Mouse (Mus musculus) c-Kit-positive CD71-negative TER-119-negative erythroid progenitor cells, embryonic 14.5 days (primary cell): Measurements from ENCODE around the gene Adgrg5.

Experiments used
- DNase-seq: peaks from one replicate; pipeline ENCODE4 v3.0.0-alpha.2; 2013; ENCODE audit warnings: low read depth

Adgrg5 gene

DNA sequence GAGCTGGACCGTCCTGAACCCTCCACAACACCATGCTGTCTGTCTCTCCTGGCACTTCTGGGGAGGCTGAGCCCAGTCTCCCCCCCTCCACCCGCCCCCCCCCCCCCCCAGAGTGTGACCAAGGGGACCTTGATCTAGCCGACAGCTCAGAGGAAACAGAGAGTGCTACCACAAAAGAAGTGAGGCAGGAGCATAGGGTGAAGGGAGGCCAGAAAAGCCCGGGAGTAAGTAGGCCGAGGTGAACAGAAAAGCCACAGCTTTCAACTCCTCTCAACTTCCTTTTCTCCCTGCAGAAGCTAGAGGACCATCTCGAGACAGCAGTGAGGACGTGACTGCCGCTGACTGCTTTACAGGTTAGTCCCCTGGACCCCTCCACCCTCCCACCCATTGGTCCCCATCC lies at the start of gene Adgrg5:
Gene Adgrg5 (plus strand): TSS at position 290 of the 400 bp plus-strand sequence.
- no peak for DNase-seq

DNA sequence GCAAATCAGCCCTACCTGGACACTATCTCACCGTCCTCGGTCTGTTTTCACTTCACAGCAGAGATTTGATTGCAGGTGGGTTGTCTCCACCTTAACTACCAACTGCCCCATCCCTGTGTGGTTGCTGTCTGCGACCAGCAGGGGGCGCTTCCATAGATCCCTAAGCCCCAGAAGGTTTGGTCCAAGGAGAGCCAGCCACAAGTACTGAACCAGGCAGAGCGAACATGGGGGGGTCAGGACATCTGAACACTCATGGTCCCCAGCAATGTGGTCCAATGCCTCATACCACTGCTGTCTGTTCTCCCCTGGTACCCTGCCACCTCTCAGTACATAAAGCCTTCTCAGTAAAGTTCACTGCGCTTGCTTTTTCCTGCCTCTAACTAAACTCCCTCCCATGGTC lies 49.1 kb upstream of the Adgrg5 start:
- DNase-seq, result peak; percentile 70

DNA sequence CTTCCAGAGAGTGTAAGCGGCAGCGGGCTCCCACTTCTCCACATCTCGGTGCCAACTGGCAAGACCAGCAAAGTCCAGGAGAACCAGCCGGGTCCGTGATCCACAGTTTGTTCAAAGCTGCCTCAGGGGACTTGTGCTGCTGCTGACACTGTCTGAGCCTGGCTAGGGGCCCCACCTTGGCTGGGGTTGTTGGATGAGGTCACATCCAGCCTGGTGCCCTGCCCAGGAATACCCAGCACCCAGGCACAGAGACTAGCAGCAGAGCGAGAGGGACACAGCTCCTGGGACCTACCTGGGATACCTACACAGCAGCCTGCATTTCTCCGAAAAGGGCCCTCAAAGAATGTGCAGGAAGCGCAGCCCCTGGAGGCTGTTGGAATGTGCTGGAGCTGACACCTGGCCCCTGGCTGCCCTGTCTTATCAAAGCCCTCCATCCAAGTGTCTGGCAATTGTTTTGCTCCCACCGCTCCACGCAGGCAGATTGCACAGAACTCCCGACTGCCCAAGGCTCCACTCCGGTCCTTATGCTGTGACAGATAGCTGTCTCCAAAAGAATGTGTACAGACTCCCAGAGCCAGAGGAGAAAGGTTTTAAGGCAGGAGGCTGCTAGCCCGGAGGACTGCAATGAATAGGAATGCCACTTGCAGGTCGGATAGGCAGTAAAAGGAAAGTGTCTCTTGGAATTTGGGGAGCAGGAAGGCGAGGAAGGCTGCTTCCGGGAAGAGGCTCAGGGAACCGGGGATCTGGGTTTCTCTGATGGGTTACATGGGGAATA lies 48.2 kb upstream of the Adgrg5 start:
- DNase-seq, result no peak

DNA sequence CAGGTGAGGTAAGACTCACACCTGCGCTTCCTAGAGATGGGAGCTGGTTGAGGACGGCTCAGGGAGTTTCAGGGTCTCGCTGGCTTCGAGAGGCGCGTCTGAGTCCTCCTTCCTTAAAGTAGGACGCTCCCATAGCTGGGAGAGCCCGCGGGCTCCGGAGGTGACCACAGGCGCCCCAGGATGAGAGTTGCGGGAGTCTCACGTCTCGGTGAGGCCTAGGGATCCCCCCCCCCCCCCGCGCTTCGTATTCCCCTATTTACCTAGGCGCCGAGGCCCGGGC lies 47.7 kb upstream of the Adgrg5 start:
- DNase-seq, result no peak

DNA sequence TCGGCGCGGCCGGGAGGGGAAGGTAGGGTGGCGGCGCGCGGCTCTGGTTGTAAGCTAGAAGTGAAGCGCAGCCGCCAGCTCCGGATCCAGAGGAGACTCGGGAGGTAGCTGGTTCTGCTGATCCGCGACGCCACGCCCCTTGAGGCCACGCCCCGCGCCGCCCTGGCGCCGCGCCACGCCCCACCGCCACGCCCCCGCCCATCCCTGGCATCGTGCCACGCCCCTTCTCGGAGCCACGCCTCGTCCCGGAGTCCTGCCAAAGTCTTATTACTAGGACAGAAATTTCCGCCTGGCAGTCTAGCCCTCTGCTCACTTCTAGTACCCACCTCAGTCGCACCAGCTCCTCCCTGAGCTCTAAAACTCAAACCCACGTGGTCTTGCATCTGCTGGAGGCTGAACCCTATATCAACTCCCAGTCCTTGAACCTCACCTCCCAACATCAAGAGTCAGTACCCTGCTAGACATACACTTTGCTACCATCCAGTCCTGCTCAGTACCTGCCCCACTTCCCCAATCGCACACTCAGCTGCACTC lies 47.2 kb upstream of the Adgrg5 start, which contains the start of gene Dok4:
Gene Dok4 (minus strand): TSS at position 134 of the 534 bp plus-strand sequence.
- peak; percentile 65 for DNase-seq

DNA sequence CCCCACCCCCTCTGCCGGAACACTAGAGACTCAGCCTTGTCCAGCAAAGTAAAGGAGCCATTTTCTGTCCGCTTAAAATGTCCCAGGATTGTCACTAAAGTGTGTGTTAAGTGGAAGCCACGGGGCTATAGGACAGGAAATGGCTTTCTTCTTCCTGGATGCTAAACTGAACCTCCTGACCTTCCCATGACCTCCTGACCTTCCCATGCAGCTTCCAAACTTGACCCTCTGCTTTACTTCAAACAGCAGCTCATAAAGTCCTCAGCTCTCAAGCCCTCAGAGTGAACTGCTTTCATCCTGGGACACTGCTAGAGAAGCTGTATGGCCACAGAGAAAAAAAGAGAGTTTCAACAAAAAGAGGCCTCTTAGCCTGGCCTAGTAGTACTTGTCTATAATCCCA lies 46.7 kb upstream of the Adgrg5 start:
- DNase-seq, result no peak

DNA sequence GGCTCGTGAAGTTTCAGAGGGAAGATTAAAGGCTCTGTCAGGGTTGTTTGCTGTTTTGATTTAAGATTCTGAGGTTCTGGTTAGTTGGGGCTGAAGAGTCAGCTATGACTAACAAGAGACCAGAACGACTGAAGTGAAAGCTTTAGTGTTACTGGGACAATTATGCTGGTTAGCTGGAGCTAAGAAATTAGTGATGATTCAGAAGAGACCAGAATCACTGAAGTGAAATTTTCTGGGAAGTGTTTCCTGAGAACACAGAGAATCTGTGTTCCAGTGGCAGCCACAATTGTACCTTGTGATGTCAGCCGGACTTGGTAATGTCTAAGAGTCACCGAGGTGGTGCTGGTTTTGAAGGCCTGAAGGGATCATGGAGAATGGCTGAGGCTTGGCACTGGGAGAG lies 42.8 kb upstream of the Adgrg5 start:
- DNase-seq, result no peak

DNA sequence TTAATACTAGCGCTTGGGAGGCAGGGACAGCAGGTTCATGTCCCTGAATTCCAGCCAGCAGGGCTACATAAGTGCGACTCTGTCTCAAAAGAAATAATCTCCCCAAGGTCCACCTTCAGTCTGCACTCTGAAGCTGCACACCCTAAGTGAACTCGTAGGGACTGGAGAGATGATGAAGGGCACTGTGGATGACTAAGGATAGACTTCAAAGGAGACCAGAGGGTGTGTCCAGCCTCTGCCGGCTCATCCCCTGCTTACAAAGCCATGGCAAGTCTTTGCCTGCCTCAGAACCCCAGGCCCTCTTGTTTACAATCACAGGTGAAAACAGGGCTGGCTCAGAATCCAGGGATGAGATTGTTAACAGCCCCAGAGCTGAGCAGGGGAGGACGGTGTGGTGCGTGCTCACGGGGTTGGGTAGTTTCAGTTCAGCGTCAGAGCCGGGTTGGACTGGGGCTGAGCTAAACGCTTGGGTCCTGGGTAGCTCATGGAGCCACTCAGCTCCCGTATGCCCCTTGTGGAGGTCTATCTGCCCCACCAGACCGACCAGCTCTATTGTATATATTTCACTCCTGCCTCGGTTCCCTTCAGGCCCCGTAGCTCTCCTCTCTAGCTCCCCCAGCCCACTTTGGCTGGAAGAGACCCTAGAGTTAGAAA lies 35.0 kb upstream of the Adgrg5 start:
- DNase-seq, result no peak

DNA sequence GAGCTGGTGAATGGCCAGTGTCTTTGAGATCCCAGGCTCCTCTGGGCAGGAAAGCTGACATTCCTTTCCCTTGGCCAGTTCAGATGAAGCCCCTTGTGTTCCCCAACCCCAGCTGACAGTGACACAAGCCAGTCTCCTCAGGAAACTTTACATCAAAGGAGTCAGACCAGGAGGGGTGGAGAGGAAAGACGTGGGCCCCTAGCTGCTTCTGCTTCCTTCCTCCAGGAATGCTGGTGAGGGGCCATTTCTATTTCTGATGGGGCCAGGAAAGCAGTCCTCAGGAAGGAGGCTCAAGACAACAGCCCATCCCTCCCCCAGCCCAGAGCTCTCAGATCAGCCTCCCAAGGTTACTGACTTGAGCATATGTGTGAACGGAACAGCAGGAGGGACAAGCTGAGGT lies 30.6 kb upstream of the Adgrg5 start:
- DNase-seq, result no peak

DNA sequence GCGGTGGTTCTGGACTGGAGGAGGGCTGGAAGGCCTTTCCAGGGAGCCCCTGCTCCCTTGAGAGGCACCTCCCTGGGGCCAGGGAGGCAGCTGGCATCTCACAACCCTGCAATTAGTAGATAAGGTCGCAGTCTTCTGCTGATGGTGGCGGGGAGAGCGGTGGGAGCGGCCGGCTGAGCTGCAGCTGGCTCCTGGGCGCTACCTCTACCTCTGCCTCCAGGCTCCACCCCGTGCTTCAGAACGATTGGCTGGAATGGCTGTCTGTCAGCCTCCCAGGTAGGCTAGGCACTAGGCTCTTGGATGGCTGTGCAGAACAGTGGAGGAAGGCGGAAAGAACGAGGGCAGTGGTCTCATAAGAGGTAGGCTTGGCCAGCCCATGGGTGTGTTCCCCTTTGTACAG lies 24.2 kb upstream of the Adgrg5 start:
- DNase-seq, result no peak

DNA sequence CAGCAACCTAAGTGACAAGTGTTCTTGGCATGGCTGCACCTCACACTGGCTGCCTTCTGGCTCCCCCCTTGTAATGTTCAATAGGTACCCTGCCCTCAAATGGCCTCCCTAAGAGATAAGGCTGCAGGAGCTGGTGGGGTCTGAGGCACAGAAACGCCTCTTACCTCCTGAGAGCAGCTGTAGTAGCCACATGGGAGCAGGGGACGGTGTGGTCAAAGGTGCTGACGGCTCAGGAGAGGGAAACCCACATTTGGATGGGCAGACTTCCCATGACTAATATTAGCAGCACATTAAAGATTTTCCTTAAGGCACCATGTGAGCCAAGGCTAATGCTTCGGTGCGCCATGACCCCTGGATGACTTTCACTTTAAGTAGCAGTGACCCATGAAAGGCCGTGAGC lies 22.9 kb upstream of the Adgrg5 start:
- DNase-seq, result no peak

DNA sequence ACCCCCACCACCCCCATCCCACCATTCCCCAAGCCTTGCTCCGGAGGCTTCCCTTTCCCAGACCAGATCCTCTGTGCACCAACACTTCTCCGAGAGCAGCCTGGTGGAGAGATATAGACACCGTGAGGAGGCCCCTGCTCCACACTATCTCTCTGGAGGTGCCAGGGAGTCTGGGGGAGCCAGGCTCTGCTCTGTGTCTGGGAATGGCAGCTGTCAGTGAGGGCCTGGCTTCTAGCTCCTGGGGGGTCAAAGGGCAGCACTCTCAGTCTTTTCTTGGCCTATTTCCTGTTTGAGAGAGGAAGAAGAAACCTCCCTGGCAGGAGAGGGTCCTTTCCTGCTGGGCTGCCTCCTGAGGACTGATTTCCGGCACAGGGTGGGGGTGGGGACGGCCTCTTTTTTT lies 22.5 kb upstream of the Adgrg5 start:
- DNase-seq, result no peak

DNA sequence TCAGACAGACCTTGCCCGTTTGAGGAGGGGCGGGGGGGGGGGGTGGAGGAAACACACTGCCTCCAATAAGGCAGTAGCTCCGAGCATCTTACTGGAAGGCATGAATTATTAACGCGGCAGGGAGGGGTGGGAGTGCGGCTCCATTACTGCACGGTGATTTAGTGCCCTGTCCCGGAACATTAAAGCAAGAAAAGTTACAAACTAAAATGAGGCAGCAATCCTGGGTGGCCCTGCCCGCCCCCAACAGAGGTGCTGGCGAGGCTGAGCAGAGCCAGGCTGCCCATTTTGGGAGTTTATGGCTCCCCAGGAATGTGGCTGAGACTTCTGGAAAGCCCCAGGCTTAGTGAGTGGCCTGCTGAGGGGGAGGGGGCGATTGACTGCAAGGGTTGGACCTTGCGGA lies 19.8 kb upstream of the Adgrg5 start:
- DNase-seq, result no peak

DNA sequence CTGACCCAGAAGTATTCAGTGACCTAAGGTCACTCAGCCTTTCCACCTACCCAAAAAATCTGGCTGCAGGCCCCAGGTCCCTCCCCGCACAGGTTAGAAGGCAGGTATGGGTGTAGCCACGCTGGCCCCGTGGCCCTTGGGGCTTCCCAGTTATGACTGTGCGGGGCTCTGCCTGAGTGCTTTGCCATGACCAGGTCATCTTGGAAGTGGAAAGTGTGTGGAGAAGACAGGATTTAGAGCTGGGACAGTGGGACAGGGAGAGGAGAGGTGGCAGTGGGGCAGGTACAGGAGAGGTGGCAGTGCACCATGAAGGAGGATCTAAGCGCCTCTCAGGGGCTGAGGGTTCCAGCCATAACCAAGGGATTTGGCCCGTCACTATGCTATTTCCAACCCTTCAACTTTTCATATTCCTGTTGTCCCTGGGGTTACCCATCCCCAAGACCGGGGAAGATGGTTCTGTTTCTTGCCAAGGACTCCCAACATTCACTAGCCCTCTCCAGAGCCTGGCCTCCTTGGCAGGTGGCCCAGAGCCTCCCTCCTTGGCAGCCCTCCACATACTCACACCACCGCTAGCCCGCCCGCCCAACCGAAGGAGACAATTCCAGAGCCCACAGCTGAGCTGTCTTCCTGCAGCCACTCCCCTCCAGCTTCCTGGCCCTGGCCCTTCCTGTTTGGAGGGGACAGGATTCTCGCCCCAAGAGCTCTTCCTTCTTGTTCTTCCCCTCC lies 18.9 kb upstream of the Adgrg5 start:
- DNase-seq, result no peak

DNA sequence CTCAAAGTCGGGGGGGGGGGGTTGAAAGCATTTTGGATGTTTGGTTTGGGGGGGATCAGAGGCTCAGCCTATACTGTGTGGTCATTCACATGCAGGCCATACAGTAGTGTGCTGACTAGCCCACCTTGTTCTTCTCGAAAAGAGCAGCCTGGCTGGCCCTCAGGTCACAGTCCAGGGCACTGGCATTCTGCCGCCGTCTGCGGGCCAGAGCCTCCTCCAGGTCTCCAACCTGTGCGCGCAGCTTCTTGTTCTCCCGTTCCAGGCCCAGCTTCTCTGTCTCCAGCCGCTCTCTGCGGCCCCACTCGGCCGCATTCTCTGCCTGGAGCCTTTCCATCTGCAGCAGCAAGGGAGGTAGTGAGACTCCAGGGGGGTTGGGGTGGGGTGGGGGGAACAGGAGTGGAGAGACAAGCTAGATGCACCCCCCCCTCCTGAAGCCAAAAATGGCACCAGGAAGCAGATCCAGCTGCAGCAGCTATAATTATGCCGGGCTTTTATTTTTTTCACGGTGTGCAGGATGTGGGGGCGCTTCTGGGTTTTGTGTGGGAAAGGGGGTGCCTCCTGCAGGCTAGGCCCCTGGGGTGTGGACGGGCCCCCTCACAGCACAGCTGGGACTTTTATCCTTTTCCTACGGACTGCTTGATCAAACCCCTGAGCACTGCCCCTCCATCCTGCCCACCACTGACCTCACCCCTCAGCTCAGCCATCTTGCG lies 15.7 kb upstream of the Adgrg5 start:
- DNase-seq, result no peak

DNA sequence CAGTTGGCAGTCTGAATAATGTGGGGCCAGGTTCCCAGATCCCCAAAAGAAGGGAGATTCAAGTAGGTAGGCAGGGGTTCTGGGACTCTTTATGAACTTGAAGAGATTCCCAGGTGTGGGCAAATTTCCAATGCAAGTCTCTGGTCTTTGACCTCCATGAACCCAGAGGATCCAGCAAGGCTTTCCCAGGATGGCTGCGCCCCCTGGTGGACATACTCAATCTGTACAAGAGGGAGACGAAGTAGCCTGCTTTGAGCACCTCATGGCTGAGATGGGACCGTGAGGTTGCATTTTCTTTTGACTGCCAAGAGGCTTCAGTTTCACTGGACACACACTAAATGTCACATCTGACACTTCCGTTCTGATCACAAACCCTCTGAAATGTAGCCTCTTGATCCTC lies 14.6 kb upstream of the Adgrg5 start:
- DNase-seq, result no peak

DNA sequence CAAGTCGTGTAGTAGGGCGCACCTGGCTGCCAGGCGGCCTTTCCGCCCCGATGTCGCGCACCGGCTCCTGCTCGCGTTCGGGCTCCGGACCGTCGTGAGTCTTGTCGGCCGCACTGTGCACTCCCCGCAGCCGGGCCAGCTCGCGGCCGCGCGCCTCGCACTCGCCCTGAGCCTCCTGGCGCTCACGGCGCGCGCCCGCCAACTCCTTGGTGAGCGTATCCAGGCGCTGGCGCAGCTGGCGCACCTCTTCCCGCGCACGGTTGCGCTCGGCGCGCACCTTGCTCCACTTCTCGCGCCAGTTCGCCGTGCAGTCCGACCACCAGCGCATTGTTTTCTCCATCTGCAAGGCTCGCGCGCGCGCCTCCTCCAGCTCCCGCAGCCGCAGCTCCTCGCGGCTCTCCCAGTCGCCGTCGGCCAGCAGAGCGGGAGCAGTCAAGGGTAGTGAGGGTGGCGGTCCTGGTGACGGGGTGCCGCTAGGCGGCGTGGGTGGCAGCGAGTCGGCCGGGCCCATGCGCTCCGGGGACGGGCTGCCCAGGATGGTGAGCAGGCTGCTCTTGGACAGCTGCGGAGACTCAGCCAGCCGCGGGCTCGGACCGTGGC lies 10.3 kb upstream of the Adgrg5 start:
- no peak for DNase-seq

DNA sequence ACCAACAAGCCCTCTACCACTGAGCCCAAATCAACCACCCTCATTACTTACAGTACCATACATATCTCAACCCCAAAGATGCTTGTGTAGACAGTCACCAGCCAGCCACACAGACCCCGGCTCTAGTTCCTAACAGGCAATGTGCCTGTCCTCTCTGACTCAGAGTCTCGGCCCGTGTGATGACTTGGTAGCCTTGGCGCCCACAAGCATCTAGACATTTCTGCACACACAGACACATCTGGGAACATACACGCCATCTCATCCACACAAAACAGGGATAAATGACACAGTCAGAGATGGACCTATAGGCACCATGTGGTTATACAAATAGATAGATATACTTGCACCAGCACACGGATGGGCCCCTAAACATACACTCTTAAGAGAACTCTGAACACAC lies 9.2 kb upstream of the Adgrg5 start:
- DNase-seq, result no peak

DNA sequence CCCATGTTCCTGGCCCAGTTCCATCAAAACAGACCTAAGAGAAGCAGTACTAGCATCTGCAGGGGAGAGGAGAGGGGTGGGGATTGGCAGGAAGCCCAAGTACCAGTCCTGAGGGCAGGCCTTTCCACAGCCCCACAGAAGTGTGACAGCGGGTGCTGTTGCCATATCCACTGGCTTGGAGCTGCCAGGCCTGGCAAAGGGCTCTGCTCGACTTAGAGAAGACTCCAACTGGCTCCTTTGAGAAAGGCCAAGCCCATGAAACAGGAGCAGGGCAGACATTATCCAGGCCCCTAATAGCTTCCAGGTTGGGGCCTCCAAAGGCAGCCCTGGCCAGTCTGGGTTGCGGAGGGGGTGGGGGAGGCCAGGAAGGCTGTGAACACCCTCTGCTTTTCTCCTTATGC lies 8.8 kb upstream of the Adgrg5 start:
- no peak for DNase-seq

DNA sequence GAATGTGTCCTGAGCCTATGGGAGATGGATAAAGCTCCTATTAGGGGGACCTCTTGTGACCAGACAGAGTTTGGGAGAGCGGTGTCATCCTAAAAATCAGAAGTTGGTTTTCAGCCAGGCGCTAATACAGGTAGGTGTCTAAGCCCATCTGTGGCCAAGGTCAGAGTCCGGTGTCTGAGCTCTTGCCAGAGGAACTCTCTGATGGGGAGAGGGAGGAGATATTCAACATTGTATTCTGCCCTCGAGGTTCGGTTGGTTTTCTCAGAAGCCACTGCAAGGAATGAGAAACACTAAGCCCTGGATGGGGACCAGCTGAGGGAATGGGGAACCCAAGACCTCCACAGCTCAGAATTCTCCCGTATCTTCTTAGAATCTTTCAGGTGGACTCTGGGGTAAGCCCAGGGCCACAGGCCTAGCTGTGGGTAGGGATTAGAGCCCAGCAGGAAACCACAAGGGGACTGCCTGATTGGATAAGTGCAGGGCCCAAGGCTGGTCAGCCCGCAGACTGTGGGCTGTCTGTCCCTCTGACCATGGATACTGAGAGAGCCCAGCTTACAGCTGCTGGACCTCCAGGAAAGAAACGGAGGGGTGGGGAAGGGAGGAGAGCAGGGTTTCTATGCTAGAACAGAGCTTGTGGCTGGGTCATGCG lies 7.1 kb upstream of the Adgrg5 start:
- no peak for DNase-seq

DNA sequence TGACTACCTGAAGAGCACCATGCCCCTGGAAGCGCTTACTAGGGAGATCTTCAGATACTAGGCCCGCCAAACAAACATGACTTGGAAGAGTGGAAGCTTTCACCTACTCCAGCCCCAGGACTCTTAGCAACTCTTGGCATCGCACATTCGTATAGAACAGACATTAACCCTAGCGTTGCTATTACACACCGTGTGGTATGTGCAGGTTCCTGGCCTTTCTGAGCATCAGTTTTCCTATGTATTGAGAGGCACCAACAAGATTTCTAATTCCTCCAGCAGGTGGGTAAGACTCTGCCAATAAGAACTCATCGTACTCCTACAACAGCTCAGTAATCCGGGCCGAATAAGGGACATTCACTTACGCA lies 6.6 kb upstream of the Adgrg5 start:
- no peak for DNase-seq

DNA sequence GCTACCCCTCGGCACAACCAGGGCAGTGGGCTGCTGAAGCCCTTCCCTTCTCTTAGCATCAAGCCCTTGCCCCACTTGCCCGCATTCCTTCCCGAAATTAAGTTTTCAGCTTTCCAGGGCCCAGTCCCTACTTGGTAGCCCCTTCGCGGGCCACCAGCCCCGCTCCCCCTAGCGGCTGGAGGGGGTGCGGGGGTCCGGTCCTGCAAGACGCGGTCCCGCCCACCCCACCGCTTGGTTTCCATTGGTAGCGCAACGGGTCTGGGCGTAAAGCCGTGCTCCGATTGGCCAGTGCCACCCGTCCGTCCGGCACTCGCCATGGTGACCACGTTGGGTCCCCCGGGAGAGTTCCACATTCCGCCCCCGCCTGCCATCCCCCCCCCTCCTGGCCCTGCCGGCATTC lies 6.1 kb upstream of the Adgrg5 start:
- DNase-seq, result peak; percentile 87
